Mouse (Mus musculus) bone marrow macrophage, adult 2 months (primary cell): ENCODE measurements around the gene Csdc2.

ENCODE experiments used
- CTCF ChIP-seq: IDR thresholded peaks from 2 replicates; pipeline ENCODE4 v1.5.1; 2012; ENCODE audit warnings: low read depth, mild to moderate bottlenecking, low read length, moderate library complexity
- POLR2A ChIP-seq: IDR thresholded peaks from 2 replicates; pipeline ENCODE4 v1.6.1; 2012; ENCODE audit warnings: mild to moderate bottlenecking, low read depth, low read length, borderline replicate concordance

DNA sequence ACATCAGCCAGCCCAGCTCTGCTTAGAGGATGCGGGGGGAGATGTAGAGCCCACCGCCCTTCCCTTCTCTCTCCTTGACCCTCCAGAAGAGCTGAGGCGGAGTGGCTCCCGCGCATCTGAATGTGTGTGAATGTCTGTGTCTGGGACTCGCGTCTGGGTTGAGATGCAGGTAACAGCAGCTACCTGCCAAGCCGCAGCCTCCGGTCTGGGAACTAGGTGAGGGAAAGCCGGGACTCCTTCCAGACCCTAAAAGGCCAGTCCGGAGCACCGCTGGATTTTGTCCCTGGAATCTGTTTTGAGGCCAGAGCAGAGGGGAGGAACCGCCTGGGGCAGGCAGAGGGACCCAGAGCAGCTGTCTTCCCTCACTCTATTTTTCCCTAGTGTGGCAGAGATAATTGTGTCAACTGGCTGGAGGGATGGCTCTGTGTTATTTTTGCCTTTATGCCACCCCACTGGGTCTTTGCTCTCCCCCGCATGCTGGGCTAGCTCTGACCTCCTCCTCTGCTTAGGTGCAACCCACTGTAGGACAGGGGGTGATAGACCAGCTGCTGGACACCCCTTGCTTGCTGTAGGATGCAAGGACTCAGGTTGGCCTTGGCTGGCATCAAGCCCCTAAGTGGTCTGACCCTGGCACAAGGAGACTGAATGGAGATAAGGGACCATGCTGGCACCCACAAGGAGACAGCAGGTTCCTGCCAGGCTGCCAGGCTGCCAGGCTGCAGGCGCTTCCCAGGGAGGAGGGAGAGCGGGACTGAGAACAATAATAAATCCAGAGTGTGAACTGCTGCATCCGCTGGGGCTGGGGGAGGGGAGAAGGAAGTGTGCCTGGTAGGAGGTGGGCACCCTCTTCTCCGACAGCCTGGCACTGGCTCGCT, 776 bp downstream of the Csdc2 start:
- TF ChIP-seq POLR2A (no peak), CTCF (no peak)
